Mouse (Mus musculus) liver, embryonic 16.5 days (tissue): Measurements from ENCODE around the gene Homez. TPM values are rescaled to one million over a fixed set of nuclear protein-coding genes. Genes with fewer than 3 reads are reported as not detected.

Experiments
- ATAC-seq: fragments of 200-750 bp; cut with Nextera tagmentation; 2 replicates; pipeline ENCODE4 v1.8.0; 2017; ENCODE audit warnings: low read depth, mild to moderate bottlenecking, moderate number of reproducible peaks, moderate library complexity
- H3K27ac ChIP-seq: fragments of 300-500 bp; sonication (generic); 2 replicates; pipeline ENCODE4 v1.5.1; 2014; ENCODE audit warnings: mild to moderate bottlenecking, low read length
- H3K27me3 ChIP-seq: fragments of 300-500 bp; sonication (generic); 2 replicates; pipeline ENCODE4 v1.6.1; 2014; ENCODE audit warnings: low read depth, low read length, mixed read lengths; ENCODE audit not compliant: control insufficient read depth, insufficient read depth
- H3K36me3 ChIP-seq: fragments of 300-500 bp; sonication (generic); 2 replicates; pipeline ENCODE4 v1.6.1; 2014; ENCODE audit warnings: mild to moderate bottlenecking; ENCODE audit not compliant: control insufficient read depth, insufficient read depth
- H3K4me1 ChIP-seq: fragments of 300-500 bp; sonication (generic); 2 replicates; pipeline ENCODE4 v1.6.1; 2014; ENCODE audit warnings: low read depth, low read length, mixed read lengths; ENCODE audit not compliant: control insufficient read depth
- H3K4me2 ChIP-seq: fragments of 300-500 bp; sonication (generic); 2 replicates; pipeline ENCODE4 v1.6.1; 2014; ENCODE audit warnings: low read depth, low read length, mixed read lengths
- H3K4me3 ChIP-seq: fragments of 300-500 bp; sonication (generic); 2 replicates; pipeline ENCODE4 v1.5.1; 2014; ENCODE audit warnings: low read depth, mild to moderate bottlenecking, low read length
- H3K9ac ChIP-seq: fragments of 300-500 bp; sonication (generic); 2 replicates; pipeline ENCODE4 v1.6.1; 2014; ENCODE audit warnings: low read depth, low read length
- H3K9me3 ChIP-seq: fragments of 300-500 bp; sonication (generic); replicated peaks from 2 replicates; pipeline ENCODE4 v1.6.1; 2016; ENCODE audit warnings: low read length; ENCODE audit not compliant: control insufficient read depth
- WGBS: fragments of 180-500 bp; shearing (Covaris S2); extraction: QIAGEN DNeasy Blood & Tissue Kit; methylation state at CpG from one replicate; pipeline ENCODE4 v1.1.7; 2014; ENCODE audit not compliant: insufficient replicate concordance; 5-methylcytosine and 5-hydroxymethylcytosine counted together
- polyA plus RNA-seq: library from polyadenylated mRNA; unstranded; fragments of >200 nt; fragmentation: Nextera tagmentation; extraction: Ambion mirVana; gene quantifications from 2 replicates; pipeline ENCODE4 v1.2.1, GENCODE M21; 2015

Gene Homez
- 2.4 and 2.7 TPM in 2 replicates for polyA plus RNA-seq

DNA sequence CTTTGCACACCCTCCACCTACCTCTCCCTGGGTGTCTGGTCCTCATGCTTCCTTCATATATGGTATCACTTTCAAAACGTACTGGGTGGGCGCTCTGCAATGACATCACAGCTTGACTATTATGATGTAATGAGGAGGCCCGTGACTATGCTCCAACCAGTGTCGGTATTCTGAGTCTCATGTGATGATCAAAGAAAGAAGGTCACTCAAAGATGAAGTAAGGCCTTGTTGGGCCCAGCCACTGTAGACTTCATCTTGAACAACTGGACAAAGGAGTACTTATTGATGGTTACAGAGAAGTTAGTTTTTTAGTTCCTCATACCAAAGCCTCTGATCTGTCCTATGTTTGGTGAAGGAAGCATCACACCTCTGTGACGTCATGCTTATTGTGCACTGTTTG, at the start of gene Homez:
Homez (minus strand) TSS at position 101 of the 400 bp plus-strand sequence.
- Histone ChIP-seq H3K27me3 (no peaks in the 10 kb centered on the region; the same call in none of the 2 replicates), H3K4me3 (no peak within 1 kb of the TSS), H3K4me2 (no peak within 1 kb of the TSS), H3K27ac (no peak within 1 kb of the TSS), H3K9me3 (no peaks in the 10 kb centered on the region), H3K9ac (no peak within 1 kb of the TSS), H3K4me1 (peaks cover 4% of the 10 kb centered on the region), H3K36me3 (no peaks in the 10 kb centered on the region)
- WGBS = 69% methylated on average over 5 of the region's 5 CpGs
- no peak for ATAC-seq

DNA sequence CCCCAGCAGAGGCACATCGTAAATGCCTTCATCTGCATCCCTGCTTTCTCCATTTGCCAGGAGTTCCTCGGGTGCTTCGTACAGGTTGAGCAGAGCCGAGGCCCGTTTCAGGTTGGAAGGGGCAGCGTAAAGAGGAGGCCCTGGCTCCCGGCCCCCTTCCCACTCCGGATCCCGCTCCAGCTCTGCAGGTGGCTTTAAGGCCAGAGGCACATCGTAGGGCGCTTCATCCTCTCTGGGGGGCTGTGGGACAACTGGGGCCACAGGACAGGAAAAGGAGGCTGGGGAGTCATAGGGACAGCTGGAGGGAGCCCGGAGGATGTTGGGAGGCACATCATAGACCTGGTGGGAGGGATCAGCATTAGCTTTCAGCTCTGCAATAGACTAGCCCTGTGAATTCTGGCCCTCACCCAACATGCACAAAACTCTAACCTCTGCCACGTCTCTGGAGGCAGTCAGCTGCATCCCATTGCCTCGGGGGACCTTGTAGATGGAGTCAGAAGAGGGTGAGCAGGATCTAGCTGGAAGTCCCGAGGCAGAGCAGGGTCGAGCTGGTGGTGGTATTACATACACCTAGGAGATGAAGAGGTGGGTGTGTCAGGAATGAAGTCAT, 49.4 kb upstream of the Homez start:
- no peak for ATAC-seq
- peaks cover 17% of the 10 kb centered on the region for H3K27me3 ChIP-seq
- H3K4me3 ChIP-seq = no peak overlapping the region
- no peaks in the 10 kb centered on the region for H3K36me3 ChIP-seq
- no peak overlapping the region for H3K4me2 ChIP-seq
- H3K27ac ChIP-seq = no peak overlapping the region
- H3K9ac ChIP-seq = no peak overlapping the region
- WGBS = 69% methylated on average over 16 of the region's 16 CpGs
- H3K9me3 ChIP-seq = 0 out of 2 replicates have a peak, but pooled peaks cover 2% of the 10 kb centered on the region
- peaks cover 5% of the 10 kb centered on the region; the same call in 1 of the 2 replicates for H3K4me1 ChIP-seq

DNA sequence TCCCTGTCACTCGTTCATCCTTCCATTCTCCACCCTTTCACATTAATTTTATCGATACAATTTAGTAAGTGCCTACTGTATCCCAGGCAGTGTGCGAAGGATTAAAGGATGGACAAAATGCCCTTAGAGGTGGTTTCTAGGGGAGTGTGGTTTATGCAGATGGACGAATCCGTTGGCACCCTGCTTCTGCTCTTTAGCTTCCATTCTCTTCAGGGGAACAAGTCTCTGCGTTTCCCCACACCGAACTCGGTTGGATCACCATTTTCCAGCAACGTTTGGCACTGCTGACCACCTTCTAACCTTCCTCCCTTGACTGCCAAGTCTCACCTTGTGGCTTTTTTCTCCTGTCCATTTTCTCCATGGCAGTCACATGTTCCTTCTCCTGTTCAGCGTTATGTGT, 42.6 kb upstream of the Homez start:
- no peak for ATAC-seq
- no peak overlapping the region for H3K9ac ChIP-seq
- H3K27ac ChIP-seq = no peak overlapping the region

GRCm38 (mm10) chr14:54912886-54913285, 42.1 kb upstream of the Homez start, which contains the start of gene Slc22a17:
Gene Slc22a17 (minus strand): TSS chr14:54913132.
- H3K4me3 ChIP-seq = peak within 1 kb of the TSS; percentile 58
- H3K27ac ChIP-seq = no peak within 1 kb of the TSS
- H3K27me3 ChIP-seq = peaks cover 45% of the 10 kb centered on the region
- H3K9ac ChIP-seq = peak within 1 kb of the TSS; percentile 22; the same call in 1 of the 2 replicates
- H3K9me3 ChIP-seq = no peaks in the 10 kb centered on the region
- peaks cover 2% of the 10 kb centered on the region; the same call in 1 of the 2 replicates for H3K4me1 ChIP-seq
- H3K4me2 ChIP-seq = peak within 1 kb of the TSS; percentile 60
- ATAC-seq = 0 out of 2 replicates have a peak, but pooled peaks have one; percentile 30
- H3K36me3 ChIP-seq = no peaks in the 10 kb centered on the region
- WGBS = under 1% methylated on average over 28 of the region's 28 CpGs

More for the DNA sequence above, 42.6 kb upstream of the Homez start:
- H3K9me3 ChIP-seq = no peaks in the 10 kb centered on the region
- H3K4me2 ChIP-seq = peak overlapping the region; percentile 60
- peaks cover 2% of the 10 kb centered on the region; the same call in 1 of the 2 replicates for H3K4me1 ChIP-seq
- peaks cover 45% of the 10 kb centered on the region for H3K27me3 ChIP-seq
- no peaks in the 10 kb centered on the region for H3K36me3 ChIP-seq
- WGBS = 22% methylated on average over 10 of the region's 10 CpGs
- peak overlapping the region; percentile 58 for H3K4me3 ChIP-seq

GRCm38 (mm10) chr14:54912109-54912850, 41.5 kb upstream of the Homez start:
- 3% methylated on average over 63 of the region's 69 CpGs for WGBS
- Histone ChIP-seq H3K9ac (peak overlapping the region; percentile 22; the same call in 1 of the 2 replicates), H3K36me3 (no peaks in the 10 kb centered on the region), H3K4me3 (peak overlapping the region; percentile 58), H3K4me2 (peak overlapping the region; percentile 60), H3K27me3 (peaks cover 45% of the 10 kb centered on the region), H3K27ac (no peak overlapping the region), H3K4me1 (peaks cover 2% of the 10 kb centered on the region; the same call in 1 of the 2 replicates), H3K9me3 (no peaks in the 10 kb centered on the region)
- ATAC-seq = no peak

DNA sequence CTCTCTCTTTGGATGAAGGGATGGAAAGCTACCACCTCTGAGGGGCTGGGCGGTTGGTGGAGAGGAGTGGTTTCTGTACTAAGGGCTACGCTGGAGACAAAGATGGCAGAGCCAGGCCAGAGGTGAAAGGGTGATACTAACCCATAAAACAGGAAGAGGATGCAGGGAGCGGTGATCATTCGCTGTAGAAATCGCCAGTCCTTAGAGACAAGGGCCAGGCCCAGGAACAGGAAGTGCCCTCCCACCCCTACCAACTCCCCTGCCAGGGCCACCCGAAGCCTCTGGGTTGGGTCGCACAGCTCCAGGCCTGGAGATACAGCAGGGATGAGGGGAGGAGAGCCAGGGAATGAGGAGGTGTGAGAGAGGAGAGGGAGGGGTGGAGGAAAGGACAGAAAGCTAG, 37.9 kb upstream of the Homez start:
- WGBS = 47% methylated on average over 7 of the region's 7 CpGs
- Histone ChIP-seq H3K9me3 (no peaks in the 10 kb centered on the region), H3K27me3 (peaks cover 36% of the 10 kb centered on the region), H3K4me1 (peaks cover 2% of the 10 kb centered on the region; the same call in 1 of the 2 replicates), H3K4me2 (no peak overlapping the region), H3K9ac (no peak overlapping the region), H3K4me3 (no peak overlapping the region), H3K36me3 (no peaks in the 10 kb centered on the region), H3K27ac (no peak overlapping the region)
- ATAC-seq = no peak

DNA sequence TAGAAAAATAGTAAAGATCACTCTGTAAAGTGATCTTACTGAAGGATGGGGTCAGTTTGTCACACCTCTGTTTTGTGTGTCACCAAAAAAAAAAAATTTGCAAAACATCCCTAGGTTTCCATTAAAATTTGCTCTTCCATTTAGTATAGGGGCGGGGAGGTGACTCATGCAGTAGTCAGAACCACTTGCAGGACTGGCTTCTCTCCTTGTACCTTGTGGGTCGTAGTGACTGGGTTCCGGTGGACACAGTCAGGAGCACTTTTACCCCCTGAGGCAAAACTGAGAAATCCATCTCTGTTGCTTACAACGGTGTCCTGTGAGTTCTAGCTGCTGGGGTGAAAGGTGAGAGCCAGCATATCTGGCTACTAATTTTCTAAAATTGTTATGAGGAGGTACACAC, 32.9 kb upstream of the Homez start:
- peaks cover 3% of the 10 kb centered on the region; the same call in 1 of the 2 replicates for H3K4me1 ChIP-seq

DNA sequence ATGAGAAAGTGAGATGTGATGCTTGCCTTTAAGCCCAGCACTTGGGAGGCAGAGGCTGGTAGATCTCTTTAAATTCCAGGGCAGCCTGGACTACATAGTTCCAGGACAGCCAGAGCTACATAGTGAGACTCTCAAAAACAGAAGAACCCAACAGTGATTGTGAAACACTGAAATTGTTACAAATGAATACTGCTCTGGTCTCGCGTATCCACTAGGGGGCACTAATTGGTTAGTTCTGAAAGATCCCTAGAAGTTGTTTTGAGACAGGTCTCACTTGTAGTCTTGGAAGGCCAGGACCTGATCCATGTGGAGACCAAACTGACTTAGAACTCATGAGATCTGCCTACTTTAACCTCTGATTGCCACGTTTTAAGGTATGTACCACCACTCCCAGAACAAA, 29.6 kb upstream of the Homez start:
- peaks cover 26% of the 10 kb centered on the region for H3K36me3 ChIP-seq
- no peak overlapping the region for H3K9ac ChIP-seq
- H3K4me2 ChIP-seq = no peak overlapping the region
- peaks cover 11% of the 10 kb centered on the region for H3K4me1 ChIP-seq
- H3K9me3 ChIP-seq = no peaks in the 10 kb centered on the region
- H3K27ac ChIP-seq = no peak overlapping the region
- WGBS = 0% methylated on average over 3 of the region's 3 CpGs
- no peaks in the 10 kb centered on the region for H3K27me3 ChIP-seq
- no peak for ATAC-seq
- H3K4me3 ChIP-seq = no peak overlapping the region

More for the DNA sequence above, 32.9 kb upstream of the Homez start:
- H3K27ac ChIP-seq = no peak overlapping the region
- H3K27me3 ChIP-seq = no peaks in the 10 kb centered on the region
- ATAC-seq = no peak
- no peaks in the 10 kb centered on the region for H3K9me3 ChIP-seq
- no peaks in the 10 kb centered on the region; the same call in 1 of the 2 replicates for H3K36me3 ChIP-seq
- H3K9ac ChIP-seq = no peak overlapping the region
- WGBS = 63% methylated on average over 4 of the region's 4 CpGs
- H3K4me2 ChIP-seq = no peak overlapping the region
- no peak overlapping the region for H3K4me3 ChIP-seq

GRCm38 (mm10) chr14:54897445-54897844, 26.7 kb upstream of the Homez start:
- no peak overlapping the region for H3K4me2 ChIP-seq
- H3K27me3 ChIP-seq = no peaks in the 10 kb centered on the region
- no peak overlapping the region for H3K4me3 ChIP-seq
- H3K9ac ChIP-seq = no peak overlapping the region
- peaks cover 24% of the 10 kb centered on the region for H3K4me1 ChIP-seq
- peaks cover 26% of the 10 kb centered on the region for H3K36me3 ChIP-seq
- WGBS = 45% methylated on average over 2 of the region's 2 CpGs
- ATAC-seq = no peak
- no peaks in the 10 kb centered on the region for H3K9me3 ChIP-seq
- H3K27ac ChIP-seq = no peak overlapping the region
